Mouse (Mus musculus) E14TG2a.4 (cell line): ENCODE results near the gene 4930404H24Rik.

Source experiments
- CTCF ChIP-seq: conservative IDR thresholded peaks from 2 replicates; pipeline ENCODE4 v1.5.1; 2014; ENCODE audit warnings: low read length
- NANOG ChIP-seq: IDR thresholded peaks from 2 replicates; pipeline ENCODE4 v1.6.1; 2014; ENCODE audit warnings: borderline replicate concordance, low read length, mixed read lengths
- POU5F1 ChIP-seq: IDR thresholded peaks from 2 replicates; pipeline ENCODE4 v1.6.1; 2014; ENCODE audit warnings: low read length, borderline replicate concordance

GRCm38 (mm10) chr2:153507969-153508368, 15.4 kb downstream of the 4930404H24Rik start:
- TF ChIP-seq CTCF = no peak
- no peak for TF ChIP-seq POU5F1
- no peak for TF ChIP-seq NANOG
